Mouse (Mus musculus) olfactory bulb, adult 2 months (tissue): ENCODE results near the gene Tex14.

Source experiments
- CTCF ChIP-seq: fragments of 200-500 bp; IDR thresholded peaks from 2 replicates; pipeline ENCODE4 v1.5.1; 2012; ENCODE audit warnings: low read depth, mild to moderate bottlenecking, low read length, moderate library complexity; ENCODE audit not compliant: insufficient read depth
- POLR2A ChIP-seq: fragments of 200-500 bp; IDR thresholded peaks from 2 replicates; pipeline ENCODE4 v1.6.1; 2012; ENCODE audit warnings: mild to moderate bottlenecking, low read depth, low read length, moderate library complexity; ENCODE audit not compliant: insufficient read depth

- no peak for TF ChIP-seq CTCF
- no peak for TF ChIP-seq POLR2A
These were observed 20.3 kb upstream of the Tex14 start for GRCm38 (mm10) chr11:87384551-87384950.
